Mouse (Mus musculus) cerebellum, adult 9-10 months (tissue): Measurements from ENCODE around the gene Grhl1.
"Not testable (repeated sequence)": the region's sequence is repeated elsewhere in the genome, so short reads cannot be mapped to it uniquely, and the experiment has no call there.

ENCODE experiments used
- DNase-seq: peaks from one replicate; pipeline ENCODE4 v3.0.0; 2022

The Grhl1 gene

GRCm38 (mm10) chr12:24592956-24593672 lies 21.0 kb downstream of the Grhl1 start:
- DNase-seq, result no peak

- no peak for DNase-seq
Observed at GRCm38 (mm10) chr12:24597376-24597775, 25.3 kb downstream of the Grhl1 start.

GRCm38 (mm10) chr12:24599366-24599895 lies 27.3 kb downstream of the Grhl1 start:
- no peak for DNase-seq

GRCm38 (mm10) chr12:24600074-24600473 lies 28.0 kb downstream of the Grhl1 start:
- DNase-seq, result no peak

GRCm38 (mm10) chr12:24600806-24601205 lies 28.7 kb downstream of the Grhl1 start:
- peak; percentile 72 for DNase-seq

GRCm38 (mm10) chr12:24603266-24603665 lies 31.2 kb downstream of the Grhl1 start:
- DNase-seq, result peak; percentile 51

GRCm38 (mm10) chr12:24606166-24606565 lies 34.1 kb downstream of the Grhl1 start:
- no peak for DNase-seq

GRCm38 (mm10) chr12:24612591-24612990 lies 40.5 kb downstream of the Grhl1 start:
- DNase-seq, result no peak

- no peak for DNase-seq
Observed at GRCm38 (mm10) chr12:24614452-24615075, 42.5 kb downstream of the Grhl1 start.

GRCm38 (mm10) chr12:24615140-24615539 lies 43.1 kb downstream of the Grhl1 start:
- no peak for DNase-seq

GRCm38 (mm10) chr12:24619436-24619835 lies 47.4 kb downstream of the Grhl1 start:
- DNase-seq, result no peak

- DNase-seq, result no peak
Observed at GRCm38 (mm10) chr12:24623486-24624251, 51.6 kb downstream of the Grhl1 start.

GRCm38 (mm10) chr12:24626401-24626800 lies 54.3 kb downstream of the Grhl1 start:
- no peak for DNase-seq

- DNase-seq, result no peak
Observed at GRCm38 (mm10) chr12:24627215-24627614, 55.1 kb downstream of the Grhl1 start.

- DNase-seq, result no peak
Observed at GRCm38 (mm10) chr12:24630220-24630619, 58.1 kb downstream of the Grhl1 start.

- no peak for DNase-seq
Observed at GRCm38 (mm10) chr12:24632404-24632803, 60.3 kb downstream of the Grhl1 start.

GRCm38 (mm10) chr12:24633753-24634191 lies 61.7 kb downstream of the Grhl1 start:
- DNase-seq, result no peak

GRCm38 (mm10) chr12:24634212-24634611 lies 62.1 kb downstream of the Grhl1 start:
- DNase-seq, result no peak

- no peak for DNase-seq
Observed at GRCm38 (mm10) chr12:24634648-24635047, 62.6 kb downstream of the Grhl1 start.

- not testable (repeated sequence) for DNase-seq
Observed at GRCm38 (mm10) chr12:24638787-24639186, 66.7 kb downstream of the Grhl1 start.

- peak; percentile 65 for DNase-seq
Observed at GRCm38 (mm10) chr12:24642370-24642802, 70.3 kb downstream of the Grhl1 start.

GRCm38 (mm10) chr12:24644125-24644571 lies 72.1 kb downstream of the Grhl1 start:
- DNase-seq, result no peak

GRCm38 (mm10) chr12:24645901-24646300 lies 73.8 kb downstream of the Grhl1 start:
- no peak for DNase-seq
